Mouse (Mus musculus) heart, adult 2 months (tissue): ENCODE results near the gene Bicd2. TPM values are rescaled to one million over a fixed set of nuclear protein-coding genes. Genes with fewer than 3 reads are reported as not detected.

Experiments
- DNase-seq, 2 experiments: peaks; one replicate each; pipeline ENCODE4 v3.0.0; 2021
- H3K27ac ChIP-seq: fragments of 200-600 bp; 2 replicates; pipeline ENCODE4 v1.8.1; 2022
- H3K27me3 ChIP-seq: fragments of 200-500 bp; 2 replicates; pipeline ENCODE4 v1.6.1; 2012; ENCODE audit warnings: mild to moderate bottlenecking, low read length, inconsistent platforms, mixed read lengths; ENCODE audit not compliant: control insufficient read depth, insufficient read depth
- H3K36me3 ChIP-seq: fragments of 200-500 bp; 2 replicates; pipeline ENCODE4 v1.6.1; 2012; ENCODE audit warnings: low read length, inconsistent platforms; ENCODE audit not compliant: control insufficient read depth, insufficient read depth
- H3K4me1 ChIP-seq: fragments of 200-500 bp; 2 replicates; pipeline ENCODE4 v1.6.1; 2011; ENCODE audit warnings: low read length; ENCODE audit not compliant: control insufficient read depth, insufficient read depth
- H3K4me3 ChIP-seq: fragments of 200-600 bp; 2 replicates; pipeline ENCODE4 v1.8.1; 2022
- H3K79me2 ChIP-seq: fragments of 200-500 bp; replicated peaks from 2 replicates; pipeline ENCODE4 v1.6.1; 2012; ENCODE audit warnings: mild to moderate bottlenecking, inconsistent platforms, low read length, moderate library complexity, mixed read lengths; ENCODE audit not compliant: control insufficient read depth, insufficient read depth
- H3K9ac ChIP-seq: fragments of 200-500 bp; 2 replicates; pipeline ENCODE4 v1.6.1; 2012; ENCODE audit warnings: low read depth, mild to moderate bottlenecking, control low read depth, inconsistent platforms, low read length, mixed read lengths
- CTCF ChIP-seq: fragments of 200-600 bp; IDR thresholded peaks from 2 replicates; pipeline ENCODE4 v1.8.1; 2022; ENCODE audit warnings: antibody characterized with exemption, mild to moderate bottlenecking, moderate library complexity
- EP300 ChIP-seq: fragments of 200-500 bp; IDR thresholded peaks from 2 replicates; pipeline ENCODE4 v1.6.1; 2011; ENCODE audit warnings: low read depth, low read length, control low read depth; ENCODE audit not compliant: insufficient read depth
- POLR2A ChIP-seq: fragments of 200-500 bp; IDR thresholded peaks from 2 replicates; pipeline ENCODE4 v1.6.1; 2011; ENCODE audit warnings: mild to moderate bottlenecking, low read depth, low read length, control low read depth; ENCODE audit not compliant: insufficient read depth
- WGBS: fragments of 180-500 bp; shearing (Covaris S2); methylation state at CpG from one replicate; pipeline ENCODE4 v1.1.7; 2018; 5-methylcytosine and 5-hydroxymethylcytosine counted together
- intact Hi-C: fragments of 180-260 bp; cut with DNase I; formaldehyde crosslinking; loops from one replicate; pipeline ENCODE4 v1.15.1; 2025
- polyA plus RNA-seq: library from polyadenylated mRNA; depleted of rRNA; stranded (reverse); fragments of >200 nt; gene quantifications from 2 replicates; pipeline ENCODE4 v1.2.3, GENCODE M21; 2012
- total RNA-seq, 2 experiments: library from RNA; stranded (reverse); gene quantifications; 2 replicates each; pipeline ENCODE4 v1.2.3; 2021

The Bicd2 gene
- total and polyA plus RNA-seq, 3 experiments, result 44.5 to 77.6 (median 72.4) TPM

DNA sequence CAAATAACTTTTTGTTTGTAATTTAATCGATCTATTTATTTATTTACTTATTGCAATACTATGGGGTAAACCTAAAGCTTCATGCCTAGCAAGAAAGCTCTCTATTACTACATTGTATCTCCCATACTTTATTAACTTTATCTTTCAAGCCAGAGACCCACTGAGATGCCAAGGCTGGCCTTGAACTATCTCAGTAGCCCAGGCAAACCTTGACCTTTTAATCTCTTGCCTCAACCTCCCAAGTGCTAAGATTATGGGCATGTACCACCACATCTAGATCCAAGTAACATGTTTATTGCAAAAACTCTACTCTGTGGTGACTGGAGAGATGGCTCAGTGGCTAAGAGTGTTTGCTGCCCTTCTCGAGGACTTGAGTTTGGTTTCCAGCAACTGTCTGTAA lies 8.1 kb upstream of the Bicd2 start:
- H3K9ac ChIP-seq, result no peak overlapping the region
- no peaks in the 10 kb centered on the region for H3K4me1 ChIP-seq
- intact Hi-C loops, result no loop called here
- no peak for TF ChIP-seq EP300
- no peak for TF ChIP-seq CTCF
- no peak for TF ChIP-seq POLR2A
- no peaks in the 10 kb centered on the region for H3K36me3 ChIP-seq
- no peaks in the 10 kb centered on the region for H3K79me2 ChIP-seq
- H3K27ac ChIP-seq, result no peak overlapping the region
- DNase-seq, result no peak
- no peaks in the 10 kb centered on the region for H3K27me3 ChIP-seq
- no peak overlapping the region for H3K4me3 ChIP-seq
- 73% methylated on average over 2 of the region's 2 CpGs for WGBS

DNA sequence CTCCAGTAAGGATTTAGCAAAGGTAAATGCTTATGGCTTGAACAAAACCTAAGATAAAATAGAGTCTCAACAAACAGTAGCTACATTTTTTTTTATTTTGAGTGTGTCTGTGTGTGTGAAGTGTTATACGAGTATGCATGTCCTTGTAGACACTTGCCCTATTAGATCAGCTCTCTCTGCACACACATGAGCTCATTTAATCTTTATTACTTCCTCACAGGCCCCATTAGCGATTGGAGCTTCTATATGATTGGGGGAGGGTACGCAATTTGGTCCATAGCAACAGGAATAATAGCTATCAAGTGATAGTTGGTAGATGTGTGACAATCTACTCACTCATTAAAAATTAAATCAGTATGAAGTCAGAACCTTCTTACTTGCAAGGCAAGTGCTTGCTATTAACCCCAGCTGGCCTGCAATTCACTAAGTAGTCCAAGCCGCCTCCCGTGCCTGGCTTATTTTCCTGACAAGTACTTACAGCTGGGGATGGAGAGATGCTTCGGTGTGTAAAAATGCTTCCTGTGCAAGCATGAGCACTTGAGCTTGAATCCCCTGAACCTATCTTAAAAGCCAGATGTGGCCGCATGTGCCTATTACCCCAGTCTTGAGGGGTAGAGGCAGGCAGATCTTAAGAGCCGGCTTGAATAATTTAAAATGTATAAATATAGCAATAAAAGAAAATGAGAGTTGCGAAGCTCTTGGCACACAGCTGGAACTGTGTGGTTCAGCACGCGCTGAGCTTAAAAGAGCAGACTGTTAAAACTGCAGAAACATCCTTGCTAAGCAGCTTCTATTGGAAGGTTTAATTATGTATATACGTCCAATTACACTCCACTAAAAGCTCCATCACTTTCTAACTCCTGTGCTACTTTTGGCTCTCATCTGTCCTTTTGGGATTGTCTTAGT lies 6.1 kb upstream of the Bicd2 start:
- 85% methylated on average over 12 of the region's 12 CpGs for WGBS

GRCm38 (mm10) chr13:49338893-49339546 lies 2.4 kb upstream of the Bicd2 start:
- intact Hi-C loops, result loop anchor here (1.0 to 2.0 kb wide), 2 partner anchors 42 to 306 kb away; no protein-coding TSS in a partner anchor
- no peaks in the 10 kb centered on the region for H3K27me3 ChIP-seq
- DNase-seq, result peak; percentile 71 to 78
- 45% methylated on average over 7 of the region's 7 CpGs for WGBS
- no peak overlapping the region for H3K9ac ChIP-seq
- H3K4me3 ChIP-seq, result no peak overlapping the region
- TF ChIP-seq CTCF (peak; percentile 99), EP300 (peak; percentile 90; the same call in 1 of the 2 replicates), POLR2A (no peak)
- H3K36me3 ChIP-seq, result peaks cover 8% of the 10 kb centered on the region
- H3K27ac ChIP-seq, result peak overlapping the region; percentile 32
- H3K79me2 ChIP-seq, result peaks cover 6% of the 10 kb centered on the region
- H3K4me1 ChIP-seq, result peaks cover 11% of the 10 kb centered on the region

More for the DNA sequence above, 6.1 kb upstream of the Bicd2 start:
- no peak overlapping the region for H3K4me3 ChIP-seq
- no peaks in the 10 kb centered on the region for H3K36me3 ChIP-seq
- H3K4me1 ChIP-seq, result peaks cover 3% of the 10 kb centered on the region
- TF ChIP-seq EP300 (no peak), CTCF (no peak), POLR2A (no peak)
- no peaks in the 10 kb centered on the region for H3K27me3 ChIP-seq
- H3K9ac ChIP-seq, result no peak overlapping the region
- no peaks in the 10 kb centered on the region for H3K79me2 ChIP-seq
- no peak overlapping the region for H3K27ac ChIP-seq
- no peak for DNase-seq
- intact Hi-C loops, result no loop called here

GRCm38 (mm10) chr13:49341831-49342722 lies 692 bp downstream of the Bicd2 start:
- Histone ChIP-seq H3K79me2 (peaks cover 7% of the 10 kb centered on the region), H3K9ac (peak overlapping the region; percentile 90), H3K4me3 (peak overlapping the region; percentile 79), H3K27me3 (no peaks in the 10 kb centered on the region), H3K36me3 (peaks cover 15% of the 10 kb centered on the region), H3K4me1 (peaks cover 35% of the 10 kb centered on the region), H3K27ac (peak overlapping the region; percentile 92)
- TF ChIP-seq EP300 (no peak), POLR2A (no peak), CTCF (no peak)
- DNase-seq, result no peak
- WGBS, result 2% methylated on average over 25 of the region's 25 CpGs
- intact Hi-C loops, result loop anchor here (2.0 kb wide), 2 partner anchors 25 to 79 kb away; partner anchors contain the start of gene Ippk

DNA sequence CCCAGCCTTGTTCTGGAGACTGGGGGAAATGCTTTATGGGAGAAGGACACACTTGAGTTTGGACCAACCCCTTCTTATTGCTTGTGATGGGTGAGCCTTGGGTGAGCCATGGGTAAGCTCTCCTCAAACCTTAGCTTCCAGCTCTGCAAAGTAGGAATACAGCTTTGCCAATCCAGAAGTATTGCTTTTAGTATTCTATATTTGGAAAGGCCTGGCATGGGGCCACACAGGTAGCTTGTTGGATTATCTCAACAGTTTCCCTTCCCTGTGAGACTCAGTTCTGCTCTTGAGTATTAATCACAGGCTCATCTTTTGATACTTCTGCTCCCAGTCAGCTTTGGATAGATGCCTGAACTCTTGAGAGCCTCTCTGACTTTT lies 1.3 kb downstream of the Bicd2 start:
- Histone ChIP-seq H3K4me1 (peaks cover 37% of the 10 kb centered on the region), H3K27me3 (no peaks in the 10 kb centered on the region), H3K4me3 (peak overlapping the region; percentile 79), H3K9ac (peak overlapping the region; percentile 90), H3K79me2 (peaks cover 11% of the 10 kb centered on the region), H3K27ac (peak overlapping the region; percentile 92), H3K36me3 (peaks cover 16% of the 10 kb centered on the region)
- no peak for DNase-seq
- TF ChIP-seq POLR2A, result no peak
- TF ChIP-seq CTCF, result no peak
- no peak for TF ChIP-seq EP300
- intact Hi-C loops, result loop anchor here (2.0 kb wide), 1 partner anchor 24 kb away; no protein-coding TSS in a partner anchor
